Mouse (Mus musculus) MEL (cell line): Measurements from ENCODE around the gene Csn1s2a. TPM values are rescaled to one million over a fixed set of nuclear protein-coding genes. Genes with fewer than 3 reads are reported as not detected.

Source experiments
- DNase-seq: peaks from one replicate; pipeline ENCODE4 v3.0.0; 2011; ENCODE audit warnings: low read depth, low spot score
- H3K27ac ChIP-seq: 2 replicates; pipeline ENCODE4 v1.5.1; 2012; ENCODE audit warnings: low read depth, mild to moderate bottlenecking, control low read depth, low read length, moderate library complexity; ENCODE audit not compliant: control insufficient read depth
- H3K27me3 ChIP-seq, 2 experiments: fragments of 150-350 bp in 1 of 2; sonication (generic) in 1 of 2; 2 replicates each; pipeline ENCODE4 v1.6.1; 2012; ENCODE audit warnings: low read length in 2 of 2, mild to moderate bottlenecking in 2 of 2, improper control_type of control experiment in 1 of 2, moderate library complexity in 1 of 2; ENCODE audit not compliant: insufficient read depth in 2 of 2, control insufficient read depth in 1 of 2
- H3K36me3 ChIP-seq, 2 experiments: 2 replicates each; pipeline ENCODE4 v1.6.1; 2012 to 2014; ENCODE audit warnings: low read length in 2 of 2, improper control_type of control experiment in 1 of 2, inconsistent platforms in 1 of 2, mild to moderate bottlenecking in 1 of 2; ENCODE audit not compliant: insufficient read depth in 2 of 2, control insufficient read depth in 1 of 2
- H3K4me1 ChIP-seq, 2 experiments: fragments of 150-350 bp in 1 of 2; sonication (generic) in 1 of 2; 2 replicates each; pipeline ENCODE4 v1.6.1; 2012; ENCODE audit warnings: low read length in 2 of 2, improper control_type of control experiment in 1 of 2, mild to moderate bottlenecking in 1 of 2; ENCODE audit not compliant: insufficient read depth in 2 of 2, control insufficient read depth in 1 of 2
- H3K4me3 ChIP-seq, 2 experiments: fragments of 150-350 bp in 1 of 2; sonication (generic) in 1 of 2; 2 replicates each; pipeline ENCODE4 v1.5.1; 2012; ENCODE audit warnings: low read depth in 2 of 2, low read length in 2 of 2, mild to moderate bottlenecking in 2 of 2, moderate library complexity in 2 of 2, control low read depth in 1 of 2, improper control_type of control experiment in 1 of 2; ENCODE audit not compliant: control insufficient read depth in 1 of 2, insufficient read depth in 1 of 2
- H3K79me2 ChIP-seq: 2 replicates; pipeline ENCODE4 v1.6.1; 2012; ENCODE audit warnings: mild to moderate bottlenecking, low read length, moderate library complexity; ENCODE audit not compliant: control insufficient read depth, poor library complexity, insufficient read depth
- H3K9ac ChIP-seq: 2 replicates; pipeline ENCODE4 v1.6.1; 2012; ENCODE audit warnings: low read depth, mild to moderate bottlenecking, control low read depth, low read length, moderate library complexity; ENCODE audit not compliant: control insufficient read depth, poor library complexity, severe bottlenecking
- H3K9me3 ChIP-seq: fragments of 150-350 bp; sonication (generic); replicated peaks from 2 replicates; pipeline ENCODE4 v1.6.1; 2012; ENCODE audit warnings: mild to moderate bottlenecking, low read length, improper control_type of control experiment, moderate library complexity; ENCODE audit not compliant: insufficient read depth
- ETS1 ChIP-seq: IDR thresholded peaks from 2 replicates; pipeline ENCODE4 v1.6.1; 2012; ENCODE audit warnings: low read depth, mild to moderate bottlenecking, inconsistent platforms, low read length, improper control_type of control experiment, moderate library complexity
- GABPA ChIP-seq: IDR thresholded peaks from 2 replicates; pipeline ENCODE4 v1.6.1; 2012; ENCODE audit warnings: low read depth, mild to moderate bottlenecking, inconsistent platforms, low read length, improper control_type of control experiment, moderate library complexity
- HCFC1 ChIP-seq: IDR thresholded peaks from 2 replicates; pipeline ENCODE4 v1.6.1; 2012; ENCODE audit warnings: low read depth, mild to moderate bottlenecking, inconsistent platforms, low read length, improper control_type of control experiment, moderate library complexity
- KAT2A ChIP-seq: conservative IDR thresholded peaks from 2 replicates; pipeline ENCODE4 v1.6.1; 2012; ENCODE audit warnings: low read depth, low read length, improper control_type of control experiment, inconsistent platforms
- MAFK ChIP-seq: IDR thresholded peaks from 2 replicates; pipeline ENCODE4 v1.6.1; 2011; ENCODE audit warnings: low read depth, mild to moderate bottlenecking, low read length, improper control_type of control experiment, borderline replicate concordance
- MAZ ChIP-seq: IDR thresholded peaks from 2 replicates; pipeline ENCODE4 v1.6.1; 2012; ENCODE audit warnings: low read depth, mild to moderate bottlenecking, inconsistent platforms, low read length, improper control_type of control experiment
- NELFE ChIP-seq: IDR thresholded peaks from 2 replicates; pipeline ENCODE4 v1.6.1; 2011; ENCODE audit warnings: low read depth, low read length, improper control_type of control experiment
- TAL1 ChIP-seq: IDR thresholded peaks from 2 replicates; pipeline ENCODE4 v1.6.1; 2012; ENCODE audit warnings: mild to moderate bottlenecking, inconsistent platforms, low read length, moderate library complexity, mixed read lengths
- USF2 ChIP-seq, 2 experiments: IDR thresholded peaks; 2 replicates each; pipeline ENCODE4 v1.6.1; 2011 to 2012; ENCODE audit warnings: improper control_type of control experiment in 2 of 2, low read length in 2 of 2, borderline replicate concordance in 1 of 2, inconsistent platforms in 1 of 2, low read depth in 1 of 2, mild to moderate bottlenecking in 1 of 2; ENCODE audit not compliant: insufficient read depth in 1 of 2
- ZNF384 ChIP-seq: IDR thresholded peaks from 2 replicates; pipeline ENCODE4 v1.6.1; 2012; ENCODE audit warnings: low read depth, mild to moderate bottlenecking, inconsistent platforms, low read length, improper control_type of control experiment
- polyA plus RNA-seq, 2 experiments: library from polyadenylated mRNA; stranded (reverse) in 1 of 2; unstranded in 1 of 2; fragments of >175 nt in 1 of 2; fragments of >200 nt in 1 of 2; gene quantifications; 2 replicates each; pipeline versions ENCODE4 v1.2.1 to v1.2.4; 2012; ENCODE audit warnings: low replicate concordance in 2 of 2, low read depth in 1 of 2; ENCODE audit not compliant: insufficient read length in 2 of 2, insufficient read depth in 1 of 2, missing spikeins in 1 of 2
- total RNA-seq: library from RNA; depleted of rRNA; stranded (reverse); fragments of 300-350 nt; gene quantifications from 2 replicates; pipeline ENCODE4 v1.2.3, GENCODE M21; 2012; rRNA removed

Gene Csn1s2a
- total and polyA plus RNA-seq, 3 experiments: not detected

- Histone ChIP-seq H3K27me3 (no peaks in the 10 kb centered on the region), H3K4me1 (no peaks in the 10 kb centered on the region)
- TF ChIP-seq ETS1 (no peak), ZNF384 (no peak), KAT2A (no peak), MAFK (no peak), MAZ (no peak), USF2 (IDR thresholded peaks at IDR 0.05; ENCODE audit: borderline replicate concordance in 1 of 2, insufficient read depth in 1 of 2, low read depth in 1 of 2, low read length in 2 of 2) (no peak), HCFC1 (no peak), NELFE (no peak), TAL1 (no peak), GABPA (no peak)
- TF ChIP-seq, all 39 proteins: peak for 0
- Histone ChIP-seq H3K79me2 (no peaks in the 10 kb centered on the region), H3K27ac (no peak within 1 kb of the TSS), H3K9me3 (no peaks in the 10 kb centered on the region), H3K36me3 (no peaks in the 10 kb centered on the region), H3K4me3 (no peak within 1 kb of the TSS), H3K9ac (no peak within 1 kb of the TSS)
- DNase-seq: no peak
Measured at GRCm38 (mm10) chr5:87825386-87825785, 51.0 kb downstream of the Csn1s2a start, which contains the start of gene Prr27. Gene Prr27 (plus strand): TSS chr5:87825686.

Other genes with a start within 250 kb of the Csn1s2a start
- not detected in 2 replicates for gene Sult1b1, start 236.4 kb upstream of the Csn1s2a start, total RNA-seq
- not detected for gene Sult1b1, start 236.4 kb upstream of the Csn1s2a start, polyA plus RNA-seq
- not detected in 2 replicates for gene Sult1d1, start 205.5 kb upstream of the Csn1s2a start, total RNA-seq
- not detected for gene Sult1d1, start 205.5 kb upstream of the Csn1s2a start, polyA plus RNA-seq
- gene Sult1e1, start 183.0 kb upstream of the Csn1s2a start, total RNA-seq: not detected in 2 replicates
- gene Sult1e1, start 183.0 kb upstream of the Csn1s2a start, polyA plus RNA-seq: not detected
- gene Csn1s1, start 108.4 kb upstream of the Csn1s2a start, total RNA-seq: not detected in 2 replicates
- not detected for gene Csn1s1, start 108.4 kb upstream of the Csn1s2a start, polyA plus RNA-seq
- gene Csn2, start 74.9 kb upstream of the Csn1s2a start, total RNA-seq: not detected in 2 replicates
- not detected for gene Csn2, start 74.9 kb upstream of the Csn1s2a start, polyA plus RNA-seq
- not detected in 2 replicates for gene Csn1s2b, start 33.5 kb downstream of the Csn1s2a start, total RNA-seq
- gene Csn1s2b, start 33.5 kb downstream of the Csn1s2a start, polyA plus RNA-seq: not detected
- not detected in 2 replicates for gene Prr27, start 51.1 kb downstream of the Csn1s2a start, total RNA-seq
- gene Prr27, start 51.1 kb downstream of the Csn1s2a start, polyA plus RNA-seq: not detected
- not detected in 2 replicates for gene Odam, start 110.5 kb downstream of the Csn1s2a start, total RNA-seq
- gene Odam, start 110.5 kb downstream of the Csn1s2a start, polyA plus RNA-seq: not detected
- gene Csn3, start 151.0 kb downstream of the Csn1s2a start, total RNA-seq: not detected in 2 replicates
- not detected for gene Csn3, start 151.0 kb downstream of the Csn1s2a start, polyA plus RNA-seq
- gene 2310003L06Rik, start 194.9 kb downstream of the Csn1s2a start, total RNA-seq: not detected in 2 replicates
- not detected for gene 2310003L06Rik, start 194.9 kb downstream of the Csn1s2a start, polyA plus RNA-seq
- gene Gm28434, start 194.9 kb downstream of the Csn1s2a start, total RNA-seq: not detected in 2 replicates
- gene Gm28434, start 194.9 kb downstream of the Csn1s2a start, polyA plus RNA-seq: not detected
- gene Cabs1, start 204.9 kb downstream of the Csn1s2a start, total RNA-seq: not detected in 2 replicates
- not detected for gene Cabs1, start 204.9 kb downstream of the Csn1s2a start, polyA plus RNA-seq
- not detected in 2 replicates for gene Smr3a, start 228.0 kb downstream of the Csn1s2a start, total RNA-seq
- not detected for gene Smr3a, start 228.0 kb downstream of the Csn1s2a start, polyA plus RNA-seq